Mouse (Mus musculus): Measurements from ENCODE around the gene Pex11g.

GRCm38 (mm10) chr8:3420105-3420706, 47.3 kb downstream of the Pex11g start:
- TF ChIP-seq CTCF (IDR thresholded peaks at IDR 0.05; ENCODE audit: low read depth) (no peak), EP300 (IDR thresholded peaks at IDR 0.05; ENCODE audit: low read depth) (no peak)

All from heart, postnatal 0 days (tissue).